Mouse (Mus musculus) ES-Bruce4 (cell line): ENCODE measurements around the gene D5Ertd579e. TPM values are rescaled to one million over a fixed set of nuclear protein-coding genes. Genes with fewer than 3 reads are reported as not detected.

Source experiments
- H3K27ac ChIP-seq: 2 replicates; pipeline ENCODE4 v1.5.1; 2012; ENCODE audit warnings: low read length, inconsistent platforms; ENCODE audit not compliant: insufficient read depth
- H3K27me3 ChIP-seq: 2 replicates; pipeline ENCODE4 v1.6.1; 2012; ENCODE audit warnings: mild to moderate bottlenecking, low read length, inconsistent platforms; ENCODE audit not compliant: control insufficient read depth, poor library complexity, insufficient read depth, severe bottlenecking
- H3K36me3 ChIP-seq: 2 replicates; pipeline ENCODE4 v1.6.1; 2012; ENCODE audit warnings: inconsistent platforms, mild to moderate bottlenecking, low read length, moderate library complexity; ENCODE audit not compliant: control insufficient read depth, poor library complexity, insufficient read depth, severe bottlenecking
- H3K4me1 ChIP-seq: one replicate; pipeline ENCODE4 v1.8.1; 2011; ENCODE audit warnings: low read length; ENCODE audit not compliant: control insufficient read depth, insufficient read depth
- H3K4me3 ChIP-seq: 2 replicates; pipeline ENCODE4 v1.5.1; 2011; ENCODE audit warnings: low read depth, mild to moderate bottlenecking, low read length
- H3K9ac ChIP-seq: 2 replicates; pipeline ENCODE4 v1.6.1; 2012; ENCODE audit warnings: low read depth, mild to moderate bottlenecking, inconsistent platforms; ENCODE audit not compliant: poor library complexity, severe bottlenecking
- H3K9me3 ChIP-seq: replicated peaks from 2 replicates; pipeline ENCODE4 v1.6.1; 2012; ENCODE audit warnings: mild to moderate bottlenecking, low read length, inconsistent platforms; ENCODE audit not compliant: control insufficient read depth, poor library complexity, insufficient read depth, severe bottlenecking
- CTCF ChIP-seq: IDR thresholded peaks from one replicate; pipeline ENCODE4 v1.8.1; 2011; ENCODE audit warnings: low read depth, low read length
- EP300 ChIP-seq: IDR thresholded peaks from 2 replicates; pipeline ENCODE4 v1.6.1; 2011; ENCODE audit warnings: low read depth, low read length; ENCODE audit not compliant: insufficient read depth
- POLR2A ChIP-seq: IDR thresholded peaks from one replicate; pipeline ENCODE4 v1.8.1; 2011; ENCODE audit warnings: low read length; ENCODE audit not compliant: insufficient read depth
- polyA plus RNA-seq: library from polyadenylated mRNA; stranded (reverse); fragments of >200 nt; gene quantifications from 2 replicates; pipeline ENCODE4 v1.2.4, GENCODE M21; 2011; ENCODE audit warnings: low read depth; ENCODE audit not compliant: missing spikeins, insufficient read depth, insufficient read length

Gene D5Ertd579e
- polyA plus RNA-seq, 1 experiment, result 44.1 TPM

GRCm38 (mm10) chr5:36618890-36619289 is 76.9 kb downstream of the D5Ertd579e start:
- Histone ChIP-seq H3K27me3 (no peaks in the 10 kb centered on the region), H3K4me1 (no peaks in the 10 kb centered on the region), H3K4me3 (no peak overlapping the region), H3K9me3 (no peaks in the 10 kb centered on the region), H3K27ac (no peak overlapping the region), H3K36me3 (peaks cover 13% of the 10 kb centered on the region), H3K9ac (no peak overlapping the region)
- no peak for TF ChIP-seq CTCF
- TF ChIP-seq EP300, result no peak
- TF ChIP-seq POLR2A, result no peak

GRCm38 (mm10) chr5:36618356-36618755 is 77.5 kb downstream of the D5Ertd579e start:
- peaks cover 13% of the 10 kb centered on the region for H3K36me3 ChIP-seq

DNA sequence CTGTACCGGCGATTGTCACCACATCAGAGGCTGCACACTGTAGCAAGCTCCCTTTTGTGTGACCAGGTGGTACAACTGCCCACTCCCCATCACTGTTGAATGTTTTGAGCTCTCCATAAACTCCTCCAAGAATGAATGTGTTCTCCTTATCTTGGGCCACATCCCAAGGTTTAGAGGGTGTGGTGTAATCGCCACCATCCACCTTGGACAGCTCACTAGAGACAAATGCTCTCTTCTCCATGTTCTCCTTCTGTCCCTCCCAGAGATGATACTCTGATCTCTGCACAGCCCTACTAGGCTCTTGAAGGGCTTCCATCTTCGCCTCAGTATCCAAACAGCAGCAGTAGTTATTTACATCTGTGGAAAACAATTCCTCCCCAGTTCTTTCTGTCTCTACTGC is 81.7 kb downstream of the D5Ertd579e start:
- H3K4me1 ChIP-seq, result no peaks in the 10 kb centered on the region
- no peak overlapping the region for H3K27ac ChIP-seq
- H3K4me3 ChIP-seq, result no peak overlapping the region
- peaks cover 13% of the 10 kb centered on the region for H3K36me3 ChIP-seq
- H3K9ac ChIP-seq, result no peak overlapping the region
- no peaks in the 10 kb centered on the region for H3K9me3 ChIP-seq
- H3K27me3 ChIP-seq, result no peaks in the 10 kb centered on the region
- no peak for TF ChIP-seq CTCF
- TF ChIP-seq EP300, result no peak
- no peak for TF ChIP-seq POLR2A

More at GRCm38 (mm10) chr5:36618356-36618755, 77.5 kb downstream of the D5Ertd579e start:
- Histone ChIP-seq H3K9me3 (no peaks in the 10 kb centered on the region), H3K27ac (no peak overlapping the region), H3K4me1 (no peaks in the 10 kb centered on the region), H3K27me3 (no peaks in the 10 kb centered on the region), H3K9ac (no peak overlapping the region), H3K4me3 (no peak overlapping the region)
- TF ChIP-seq POLR2A (no peak), EP300 (no peak), CTCF (no peak)

GRCm38 (mm10) chr5:36608939-36609499 is 86.8 kb downstream of the D5Ertd579e start:
- Histone ChIP-seq H3K27me3 (no peaks in the 10 kb centered on the region), H3K9ac (no peak overlapping the region), H3K9me3 (no peaks in the 10 kb centered on the region), H3K27ac (no peak overlapping the region), H3K4me3 (no peak overlapping the region), H3K4me1 (no peaks in the 10 kb centered on the region), H3K36me3 (peaks cover 2% of the 10 kb centered on the region; the same call in 1 of the 2 replicates)
- no peak for TF ChIP-seq CTCF
- TF ChIP-seq EP300, result no peak
- TF ChIP-seq POLR2A, result no peak

- Histone ChIP-seq H3K27me3 (no peaks in the 10 kb centered on the region), H3K27ac (no peak overlapping the region), H3K36me3 (no peaks in the 10 kb centered on the region), H3K4me3 (no peak overlapping the region), H3K4me1 (no peaks in the 10 kb centered on the region), H3K9me3 (no peaks in the 10 kb centered on the region), H3K9ac (no peak overlapping the region)
- peak; percentile 53 for TF ChIP-seq CTCF
- TF ChIP-seq POLR2A, result no peak
- no peak for TF ChIP-seq EP300
Measured at GRCm38 (mm10) chr5:36603031-36603430, 92.8 kb downstream of the D5Ertd579e start.

DNA sequence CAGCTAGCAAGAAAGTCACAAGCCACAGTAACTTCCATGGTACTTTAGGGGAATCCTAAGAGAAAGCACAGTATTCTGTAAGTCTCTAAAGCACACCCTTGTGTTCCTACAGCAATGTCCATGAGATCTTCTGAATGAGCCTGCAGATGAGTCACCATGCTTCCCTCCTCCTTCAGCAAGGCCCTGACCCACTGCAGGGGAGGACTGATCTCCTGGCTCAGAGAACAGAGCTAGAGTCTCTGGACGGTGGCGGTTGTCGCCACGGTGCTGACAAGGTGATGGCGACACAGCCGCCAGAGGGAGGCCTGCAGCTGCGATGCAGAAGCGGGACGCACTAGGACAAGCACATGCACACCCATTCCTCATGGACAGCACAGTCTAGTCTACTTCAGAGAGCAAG is 93.8 kb downstream of the D5Ertd579e start:
- Histone ChIP-seq H3K27ac (no peak overlapping the region), H3K9ac (no peak overlapping the region), H3K36me3 (no peaks in the 10 kb centered on the region), H3K4me3 (no peak overlapping the region), H3K9me3 (no peaks in the 10 kb centered on the region), H3K27me3 (no peaks in the 10 kb centered on the region), H3K4me1 (no peaks in the 10 kb centered on the region)
- TF ChIP-seq CTCF (no peak), EP300 (no peak), POLR2A (no peak)
